Mouse (Mus musculus): ENCODE measurements around the gene Adcy2. TPM values are rescaled to one million over a fixed set of nuclear protein-coding genes. Genes with fewer than 3 reads are reported as not detected.

Gene Adcy2
- polyA plus RNA-seq, 1 experiment, result 2.2 TPM

DNA sequence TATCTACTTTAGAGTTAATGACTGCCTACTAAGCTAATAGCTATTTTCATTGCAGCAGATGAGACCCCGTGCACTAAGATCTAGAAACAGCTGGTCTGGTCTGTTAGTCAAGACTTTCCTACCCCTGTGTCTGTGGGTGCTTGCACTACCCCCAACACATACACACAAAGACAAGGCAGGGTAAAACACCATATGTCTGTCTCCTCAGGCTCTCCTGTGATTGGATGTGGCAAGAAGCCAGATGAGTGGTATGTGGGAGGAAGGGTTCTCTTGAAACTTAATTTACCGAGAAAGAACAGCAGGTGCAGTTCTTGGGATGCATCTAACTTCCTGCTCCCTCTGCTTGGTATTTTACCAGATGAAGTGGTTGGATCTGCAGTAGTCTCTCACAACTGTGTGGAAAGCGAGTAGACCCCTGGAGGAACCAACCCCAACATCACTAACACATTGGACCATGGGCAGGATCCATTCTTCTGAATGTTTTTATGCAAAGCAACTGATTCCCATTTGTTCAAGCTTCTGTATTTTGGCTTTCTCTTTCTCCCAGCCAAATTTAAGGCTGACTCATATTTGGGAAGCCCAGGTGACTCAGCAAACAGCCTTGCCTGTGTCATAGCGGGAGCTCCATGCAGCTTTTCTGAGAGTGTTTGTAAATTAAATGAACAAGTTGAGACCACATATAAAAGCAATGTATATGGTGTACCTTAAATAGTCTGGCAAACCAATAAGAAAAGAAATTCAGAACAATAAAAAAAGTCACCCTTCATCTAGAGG lies 183.4 kb downstream of the Adcy2 start:
- H3K4me1 ChIP-seq (ENCODE audit: control insufficient read depth, insufficient read depth, low read length), result no peaks in the 10 kb centered on the region

DNA sequence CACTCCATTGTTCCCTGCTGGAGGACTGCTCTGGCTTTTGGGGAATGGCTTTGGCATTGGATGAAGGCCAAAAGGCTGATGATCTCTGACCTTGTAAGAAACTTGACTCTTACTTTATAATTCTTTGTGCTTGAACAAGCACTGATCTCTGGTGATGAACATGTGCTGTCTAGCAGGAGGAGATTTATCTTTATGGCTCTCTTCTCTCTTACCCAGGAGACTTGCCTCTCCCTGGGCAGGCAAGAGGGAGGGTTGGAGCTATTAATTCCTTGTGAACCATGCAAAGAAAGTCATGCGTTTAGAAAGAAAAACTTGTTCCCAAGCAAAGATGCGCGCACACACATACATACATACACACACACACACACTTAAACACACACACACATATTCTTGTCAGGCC lies 188.2 kb downstream of the Adcy2 start:
- H3K27ac ChIP-seq (ENCODE audit: insufficient read depth, low read length), result no peak overlapping the region
- H3K36me3 ChIP-seq (ENCODE audit: control insufficient read depth, insufficient read depth, low read length, poor library complexity, severe bottlenecking), result no peaks in the 10 kb centered on the region
- H3K9ac ChIP-seq (ENCODE audit: low read depth, poor library complexity, severe bottlenecking), result no peak overlapping the region
- no peaks in the 10 kb centered on the region for H3K9me3 ChIP-seq (replicated peaks; ENCODE audit: control insufficient read depth, insufficient read depth, low read length, poor library complexity, severe bottlenecking)
- no peak overlapping the region for H3K4me3 ChIP-seq (ENCODE audit: low read depth, low read length)
- H3K27me3 ChIP-seq (ENCODE audit: control insufficient read depth, insufficient read depth, low read length, poor library complexity, severe bottlenecking), result no peaks in the 10 kb centered on the region
- TF ChIP-seq POLR2A (IDR thresholded peaks at IDR 0.05; ENCODE audit: insufficient read depth, low read length), result no peak
- no peak for TF ChIP-seq CTCF (IDR thresholded peaks at IDR 0.05; ENCODE audit: low read depth, low read length)
- no peak for TF ChIP-seq EP300 (IDR thresholded peaks at IDR 0.05; ENCODE audit: insufficient read depth, low read depth, low read length)
- H3K4me1 ChIP-seq (ENCODE audit: control insufficient read depth, insufficient read depth, low read length), result no peaks in the 10 kb centered on the region

More for the DNA sequence above, 183.4 kb downstream of the Adcy2 start:
- no peak overlapping the region for H3K9ac ChIP-seq (ENCODE audit: low read depth, poor library complexity, severe bottlenecking)
- TF ChIP-seq CTCF (IDR thresholded peaks at IDR 0.05; ENCODE audit: low read depth, low read length), result no peak
- TF ChIP-seq EP300 (IDR thresholded peaks at IDR 0.05; ENCODE audit: insufficient read depth, low read depth, low read length), result no peak
- TF ChIP-seq POLR2A (IDR thresholded peaks at IDR 0.05; ENCODE audit: insufficient read depth, low read length), result no peak
- H3K27me3 ChIP-seq (ENCODE audit: control insufficient read depth, insufficient read depth, low read length, poor library complexity, severe bottlenecking), result no peaks in the 10 kb centered on the region
- H3K4me3 ChIP-seq (ENCODE audit: low read depth, low read length), result no peak overlapping the region
- no peaks in the 10 kb centered on the region for H3K9me3 ChIP-seq (replicated peaks; ENCODE audit: control insufficient read depth, insufficient read depth, low read length, poor library complexity, severe bottlenecking)
- H3K36me3 ChIP-seq (ENCODE audit: control insufficient read depth, insufficient read depth, low read length, poor library complexity, severe bottlenecking), result no peaks in the 10 kb centered on the region
- H3K27ac ChIP-seq (ENCODE audit: insufficient read depth, low read length), result no peak overlapping the region

DNA sequence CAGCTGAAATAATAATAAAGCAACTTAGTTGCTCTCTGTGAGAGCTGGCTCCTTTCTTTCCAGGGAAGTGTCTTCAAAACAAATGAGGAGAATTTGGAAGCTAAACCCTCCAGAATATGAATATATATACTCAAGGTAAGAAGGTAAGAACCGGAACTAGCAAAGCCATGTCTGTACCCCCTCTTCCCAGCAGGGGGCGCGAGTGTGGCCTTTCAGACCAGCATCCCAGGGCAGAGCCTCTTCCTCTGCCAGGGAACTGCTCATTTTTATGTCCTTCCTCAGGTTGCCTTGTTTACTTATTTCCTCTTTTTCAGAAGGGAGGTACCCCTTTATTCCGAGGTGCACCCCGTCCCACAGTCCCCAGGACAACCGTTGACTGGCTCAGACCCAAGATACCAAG lies 199.6 kb downstream of the Adcy2 start:
- H3K27ac ChIP-seq (ENCODE audit: insufficient read depth, low read length), result no peak overlapping the region
- H3K4me3 ChIP-seq (ENCODE audit: low read depth, low read length), result no peak overlapping the region
- no peaks in the 10 kb centered on the region for H3K4me1 ChIP-seq (ENCODE audit: control insufficient read depth, insufficient read depth, low read length)
- H3K9me3 ChIP-seq (replicated peaks; ENCODE audit: control insufficient read depth, insufficient read depth, low read length, poor library complexity, severe bottlenecking), result no peaks in the 10 kb centered on the region
- H3K9ac ChIP-seq (ENCODE audit: low read depth, poor library complexity, severe bottlenecking), result no peak overlapping the region
- no peaks in the 10 kb centered on the region for H3K36me3 ChIP-seq (ENCODE audit: control insufficient read depth, insufficient read depth, low read length, poor library complexity, severe bottlenecking)
- TF ChIP-seq CTCF (IDR thresholded peaks at IDR 0.05; ENCODE audit: low read depth, low read length) (peak; percentile 53), EP300 (IDR thresholded peaks at IDR 0.05; ENCODE audit: insufficient read depth, low read depth, low read length) (no peak), POLR2A (IDR thresholded peaks at IDR 0.05; ENCODE audit: insufficient read depth, low read length) (no peak)
- H3K27me3 ChIP-seq (ENCODE audit: control insufficient read depth, insufficient read depth, low read length, poor library complexity, severe bottlenecking), result no peaks in the 10 kb centered on the region

DNA sequence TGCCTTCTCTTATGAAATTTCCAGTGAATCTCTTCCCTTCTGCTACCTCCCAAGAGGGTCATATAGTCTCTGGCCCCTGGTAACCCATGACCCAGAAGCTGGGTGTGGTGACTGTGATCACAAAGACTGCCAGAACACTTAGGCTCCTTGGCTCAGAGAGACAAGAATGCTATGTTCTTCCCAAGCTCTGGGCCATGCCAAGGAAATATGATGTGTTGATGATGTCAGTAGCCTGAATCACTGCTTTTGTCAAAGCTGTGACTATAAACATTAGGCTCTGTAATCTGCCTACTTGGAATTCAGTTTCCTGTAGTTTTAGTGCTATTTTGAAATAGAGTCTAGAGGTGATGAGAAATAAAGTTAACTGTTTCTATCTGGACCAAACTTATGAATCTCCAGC lies 206.1 kb downstream of the Adcy2 start:
- Histone ChIP-seq H3K27me3 (ENCODE audit: control insufficient read depth, insufficient read depth, low read length, poor library complexity, severe bottlenecking) (no peaks in the 10 kb centered on the region), H3K27ac (ENCODE audit: insufficient read depth, low read length) (no peak overlapping the region), H3K9me3 (replicated peaks; ENCODE audit: control insufficient read depth, insufficient read depth, low read length, poor library complexity, severe bottlenecking) (no peaks in the 10 kb centered on the region), H3K4me1 (ENCODE audit: control insufficient read depth, insufficient read depth, low read length) (no peaks in the 10 kb centered on the region), H3K36me3 (ENCODE audit: control insufficient read depth, insufficient read depth, low read length, poor library complexity, severe bottlenecking) (no peaks in the 10 kb centered on the region), H3K4me3 (ENCODE audit: low read depth, low read length) (no peak overlapping the region), H3K9ac (ENCODE audit: low read depth, poor library complexity, severe bottlenecking) (no peak overlapping the region)
- TF ChIP-seq EP300 (IDR thresholded peaks at IDR 0.05; ENCODE audit: insufficient read depth, low read depth, low read length) (no peak), CTCF (IDR thresholded peaks at IDR 0.05; ENCODE audit: low read depth, low read length) (no peak), POLR2A (IDR thresholded peaks at IDR 0.05; ENCODE audit: insufficient read depth, low read length) (no peak)

DNA sequence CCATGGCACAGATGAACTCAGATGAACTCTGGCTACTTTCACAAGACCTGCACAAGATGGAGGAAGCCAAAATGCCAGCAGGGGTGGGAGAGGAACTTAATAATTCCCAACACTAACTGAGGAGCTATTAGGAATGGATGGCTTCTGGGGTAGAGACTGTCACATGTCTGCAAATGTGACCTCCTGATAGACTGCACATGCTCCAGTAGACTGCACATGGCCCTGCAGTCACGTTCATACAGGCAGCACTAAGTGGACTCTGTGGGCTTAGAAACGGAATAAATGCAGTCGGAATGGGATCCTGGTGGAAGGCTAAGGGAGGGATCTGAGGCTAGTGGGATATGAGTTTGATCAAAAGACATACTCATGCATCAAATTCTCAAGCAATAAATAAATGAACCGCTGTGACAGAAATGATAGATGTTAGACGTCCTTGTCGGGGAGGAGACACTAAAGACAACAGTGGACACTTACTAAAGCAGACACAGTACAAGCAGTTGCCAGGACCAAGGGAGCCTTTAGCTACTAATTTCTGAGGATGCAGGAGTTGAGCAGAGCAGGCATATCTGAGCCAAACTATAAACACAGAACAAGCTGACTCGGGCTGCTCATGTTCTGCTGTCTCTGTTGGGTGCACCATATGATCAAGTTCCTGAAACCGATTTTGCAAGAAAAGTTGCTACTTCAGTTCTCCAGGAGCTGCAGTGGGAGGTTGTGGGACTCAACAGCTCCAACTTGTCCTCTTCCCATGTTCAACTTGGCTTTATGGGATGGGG lies 211.9 kb downstream of the Adcy2 start:
- Histone ChIP-seq H3K9ac (ENCODE audit: low read depth, poor library complexity, severe bottlenecking) (no peak overlapping the region), H3K9me3 (replicated peaks; ENCODE audit: control insufficient read depth, insufficient read depth, low read length, poor library complexity, severe bottlenecking) (no peaks in the 10 kb centered on the region), H3K4me1 (ENCODE audit: control insufficient read depth, insufficient read depth, low read length) (no peaks in the 10 kb centered on the region), H3K27me3 (ENCODE audit: control insufficient read depth, insufficient read depth, low read length, poor library complexity, severe bottlenecking) (no peaks in the 10 kb centered on the region), H3K36me3 (ENCODE audit: control insufficient read depth, insufficient read depth, low read length, poor library complexity, severe bottlenecking) (no peaks in the 10 kb centered on the region), H3K4me3 (ENCODE audit: low read depth, low read length) (no peak overlapping the region), H3K27ac (ENCODE audit: insufficient read depth, low read length) (no peak overlapping the region)
- TF ChIP-seq CTCF (IDR thresholded peaks at IDR 0.05; ENCODE audit: low read depth, low read length) (no peak), EP300 (IDR thresholded peaks at IDR 0.05; ENCODE audit: insufficient read depth, low read depth, low read length) (no peak), POLR2A (IDR thresholded peaks at IDR 0.05; ENCODE audit: insufficient read depth, low read length) (no peak)

DNA sequence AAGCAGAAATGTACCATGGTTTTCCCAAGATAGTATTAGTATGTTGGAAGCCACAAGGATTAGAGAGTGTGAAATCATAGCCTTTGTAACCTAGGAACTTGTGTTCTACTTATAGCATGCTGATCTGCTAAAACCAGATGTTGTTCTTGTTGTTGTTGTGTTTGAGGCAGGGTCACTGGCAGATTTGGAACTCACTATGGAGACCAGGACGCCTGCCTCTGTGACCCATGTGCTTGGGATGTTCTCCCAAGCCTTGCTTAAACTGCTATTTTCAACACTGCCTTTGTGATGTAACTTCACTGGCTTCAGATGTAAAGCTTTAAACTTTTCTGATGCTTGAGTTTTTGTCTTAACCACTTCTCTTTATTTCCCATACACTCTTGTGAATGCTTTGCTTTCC lies 216.2 kb downstream of the Adcy2 start:
- H3K36me3 ChIP-seq (ENCODE audit: control insufficient read depth, insufficient read depth, low read length, poor library complexity, severe bottlenecking), result no peaks in the 10 kb centered on the region
- H3K9ac ChIP-seq (ENCODE audit: low read depth, poor library complexity, severe bottlenecking), result no peak overlapping the region
- no peak overlapping the region for H3K4me3 ChIP-seq (ENCODE audit: low read depth, low read length)
- no peaks in the 10 kb centered on the region for H3K9me3 ChIP-seq (replicated peaks; ENCODE audit: control insufficient read depth, insufficient read depth, low read length, poor library complexity, severe bottlenecking)
- no peak overlapping the region for H3K27ac ChIP-seq (ENCODE audit: insufficient read depth, low read length)
- no peaks in the 10 kb centered on the region for H3K4me1 ChIP-seq (ENCODE audit: control insufficient read depth, insufficient read depth, low read length)
- TF ChIP-seq EP300 (IDR thresholded peaks at IDR 0.05; ENCODE audit: insufficient read depth, low read depth, low read length) (no peak), POLR2A (IDR thresholded peaks at IDR 0.05; ENCODE audit: insufficient read depth, low read length) (no peak), CTCF (IDR thresholded peaks at IDR 0.05; ENCODE audit: low read depth, low read length) (no peak)
- H3K27me3 ChIP-seq (ENCODE audit: control insufficient read depth, insufficient read depth, low read length, poor library complexity, severe bottlenecking), result no peaks in the 10 kb centered on the region

Measured in ES-Bruce4 (cell line).